31 mouse cellular contexts compared by ENCODE assay signal in genomic region chr6:34179007-34179406, GRCm38 (mm10). TPM values are rescaled to one million over a fixed set of nuclear protein-coding genes. Genes with fewer than 3 reads are reported as not detected.
DNase-seq lines count a peak whose midpoint lies in the region; ATAC-seq and TF ChIP-seq lines count a peak whose summit lies in the region.
"Had no signal": no experiment of that assay in that cellular context is flagged by ENCODE, and none has a peak within 500 bp of the region (broad histone marks: within the 10 kb centered on the region; RNA-seq: fewer than 3 reads in every experiment).

No protein-coding gene starts in this region.

- no peaks in the 10 kb centered on the region for H3K9me3 ChIP-seq in kidney, embryonic 14.5 days (ENCODE audit: control insufficient read depth, low read length)
- H3K9me3 ChIP-seq in kidney, embryonic 16.5 days (ENCODE audit: low read length), result peaks cover 6% of the 10 kb centered on the region; the same call in 1 of the 2 replicates
- H3K9me3 ChIP-seq in liver, postnatal 0 days (ENCODE audit: low read length), result no peaks in the 10 kb centered on the region; the same call in 1 of the 2 replicates
- H3K9me3 ChIP-seq in heart, embryonic 12.5 days (replicated peaks), result 0 out of 2 replicates have a peak, but pooled peaks cover 4% of the 10 kb centered on the region
- H3K9me3 ChIP-seq: embryonic facial prominence, embryonic 10.5 days; embryonic facial prominence, embryonic 15.5 days; forebrain, embryonic 12.5 days; heart, embryonic 13.5 days; hindbrain, embryonic 10.5 days; hindbrain, embryonic 15.5 days; limb, embryonic 10.5 days; limb, embryonic 15.5 days had no signal

- no peak for TF ChIP-seq POLR2A in thymus, adult 2 months (IDR thresholded peaks at IDR 0.05; ENCODE audit: control insufficient read depth, extremely low read depth, insufficient read depth, low read length, poor library complexity)

- 62% methylated on average over 3 of the region's 3 CpGs for WGBS in kidney, embryonic 14.5 days
- 68% methylated on average over 3 of the region's 3 CpGs for WGBS in kidney, embryonic 16.5 days
- WGBS in liver, postnatal 0 days (ENCODE audit: insufficient replicate concordance), result 63% methylated on average over 3 of the region's 3 CpGs
- 94% methylated on average over 3 of the region's 3 CpGs for WGBS in thymus, adult 2 months
- 83% methylated on average over 3 of the region's 3 CpGs for WGBS in heart, embryonic 12.5 days

- peak; percentile 84 for DNase-seq in kidney, adult 11 months
- DNase-seq in kidney, postnatal 36 days, result peak; percentile 69 to 92
- DNase-seq in liver, postnatal 0 days, result peak; percentile 26
- DNase-seq in thymus, adult 2 months, result no peak
- no peak for DNase-seq in spleen, postnatal 10 days (ENCODE audit: low spot score in 2 of 2)
- DNase-seq: adrenal gland, adult 8-10 months; cerebellum, adult 2 months; cerebellum, postnatal 14 days; forebrain, postnatal 0 days; gastrocnemius, postnatal 36 days; heart, adult 18-20 months; heart, postnatal 10 days; lung, embryonic 14.5 days; lung, postnatal 14 days; midbrain, embryonic 14.5 days; right cerebral cortex, postnatal 25 days; thymus, postnatal 36 days had no signal

- H3K9ac ChIP-seq in kidney, embryonic 14.5 days (ENCODE audit: low read depth, low read length), result no peak overlapping the region
- no peak overlapping the region for H3K9ac ChIP-seq in kidney, embryonic 16.5 days (replicated peaks; ENCODE audit: low read length)
- no peak overlapping the region for H3K9ac ChIP-seq in liver, postnatal 0 days (replicated peaks)
- no peak overlapping the region for H3K9ac ChIP-seq in heart, embryonic 12.5 days
- H3K9ac ChIP-seq: embryonic facial prominence, embryonic 15.5 days; forebrain, embryonic 12.5 days; forebrain, postnatal 0 days; heart, embryonic 13.5 days; hindbrain, embryonic 15.5 days; limb, embryonic 15.5 days; lung, embryonic 14.5 days; neural tube, embryonic 15.5 days had no signal

- no peak overlapping the region for H3K4me2 ChIP-seq in kidney, embryonic 14.5 days (replicated peaks; ENCODE audit: low read depth, low read length)
- no peak overlapping the region for H3K4me2 ChIP-seq in kidney, embryonic 16.5 days (replicated peaks; ENCODE audit: low read depth, low read length)
- no peak overlapping the region for H3K4me2 ChIP-seq in liver, postnatal 0 days (ENCODE audit: low read depth, low read length)
- H3K4me2 ChIP-seq in heart, embryonic 12.5 days, result no peak overlapping the region
- H3K4me2 ChIP-seq: embryonic facial prominence, embryonic 15.5 days; forebrain, embryonic 12.5 days; heart, embryonic 13.5 days; hindbrain, embryonic 15.5 days; limb, embryonic 15.5 days; lung, embryonic 14.5 days; neural tube, embryonic 15.5 days had no signal

- H3K27me3 ChIP-seq in kidney, embryonic 14.5 days (ENCODE audit: control insufficient read depth, insufficient read depth, low read length), result no peaks in the 10 kb centered on the region
- H3K27me3 ChIP-seq in kidney, embryonic 16.5 days (ENCODE audit: insufficient read depth, low read length), result no peaks in the 10 kb centered on the region
- no peaks in the 10 kb centered on the region for H3K27me3 ChIP-seq in liver, postnatal 0 days (ENCODE audit: insufficient read depth, low read length)
- no peaks in the 10 kb centered on the region for H3K27me3 ChIP-seq in thymus, adult 2 months (ENCODE audit: control insufficient read depth, insufficient read depth, low read length)
- no peaks in the 10 kb centered on the region for H3K27me3 ChIP-seq in heart, embryonic 12.5 days (replicated peaks)
- H3K27me3 ChIP-seq: CH12.LX; embryonic facial prominence, embryonic 15.5 days; forebrain, embryonic 12.5 days; heart, embryonic 13.5 days; hindbrain, embryonic 15.5 days; limb, embryonic 15.5 days; neural tube, embryonic 15.5 days had no signal

- H3K36me3 ChIP-seq in kidney, embryonic 14.5 days (ENCODE audit: control insufficient read depth, insufficient read depth, low read length), result no peaks in the 10 kb centered on the region
- no peaks in the 10 kb centered on the region for H3K36me3 ChIP-seq in kidney, embryonic 16.5 days (ENCODE audit: insufficient read depth, low read length)
- H3K36me3 ChIP-seq in liver, postnatal 0 days (replicated peaks; ENCODE audit: insufficient read depth, low read length), result no peaks in the 10 kb centered on the region
- no peaks in the 10 kb centered on the region for H3K36me3 ChIP-seq in thymus, adult 2 months (ENCODE audit: control insufficient read depth, insufficient read depth, low read length)
- no peaks in the 10 kb centered on the region for H3K36me3 ChIP-seq in heart, embryonic 12.5 days
- H3K36me3 ChIP-seq: embryonic facial prominence, embryonic 10.5 days; embryonic facial prominence, embryonic 15.5 days; forebrain, embryonic 12.5 days; heart, embryonic 13.5 days; hindbrain, embryonic 10.5 days; hindbrain, embryonic 15.5 days; limb, embryonic 10.5 days; limb, embryonic 15.5 days; neural tube, embryonic 15.5 days had no signal

- H3K4me3 ChIP-seq in kidney, embryonic 14.5 days (ENCODE audit: low read length), result no peak overlapping the region
- no peak overlapping the region for H3K4me3 ChIP-seq in kidney, embryonic 16.5 days (ENCODE audit: low read length)
- no peak overlapping the region for H3K4me3 ChIP-seq in liver, postnatal 0 days (ENCODE audit: low read depth, low read length)
- H3K4me3 ChIP-seq in thymus, adult 2 months (ENCODE audit: control insufficient read depth, insufficient read depth, low read length), result no peak overlapping the region
- H3K4me3 ChIP-seq in heart, embryonic 12.5 days, result no peak overlapping the region
- H3K4me3 ChIP-seq: embryonic facial prominence, embryonic 10.5 days; embryonic facial prominence, embryonic 15.5 days; forebrain, embryonic 12.5 days; heart, embryonic 13.5 days; hindbrain, embryonic 10.5 days; hindbrain, embryonic 15.5 days; limb, embryonic 10.5 days; limb, embryonic 15.5 days; neural tube, embryonic 15.5 days had no signal

- TF ChIP-seq CTCF in liver, postnatal 0 days (IDR thresholded peaks at IDR 0.05; ENCODE audit: low read depth), result no peak
- TF ChIP-seq CTCF in thymus, adult 2 months (IDR thresholded peaks at IDR 0.05; ENCODE audit: borderline replicate concordance, control insufficient read depth, extremely low read depth, insufficient read depth, low read length, poor library complexity), result no peak

- no peak for TF ChIP-seq EP300 in liver, postnatal 0 days (IDR thresholded peaks at IDR 0.05; ENCODE audit: low read depth)

- peaks cover 8% of the 10 kb centered on the region; the same call in 1 of the 2 replicates for H3K4me1 ChIP-seq in kidney, embryonic 14.5 days (ENCODE audit: control insufficient read depth, insufficient read depth, low read length)
- peaks cover 13% of the 10 kb centered on the region for H3K4me1 ChIP-seq in kidney, embryonic 16.5 days (ENCODE audit: insufficient read depth, low read length)
- H3K4me1 ChIP-seq in liver, postnatal 0 days (ENCODE audit: insufficient read depth), result peaks cover 27% of the 10 kb centered on the region
- H3K4me1 ChIP-seq in thymus, adult 2 months (replicated peaks; ENCODE audit: control insufficient read depth, insufficient read depth, low read length), result peaks cover 26% of the 10 kb centered on the region
- H3K4me1 ChIP-seq in heart, embryonic 12.5 days (replicated peaks), result peaks cover 10% of the 10 kb centered on the region

- no peak overlapping the region; the same call in 1 of the 2 replicates for H3K27ac ChIP-seq in kidney, embryonic 14.5 days (ENCODE audit: low read depth, low read length)
- H3K27ac ChIP-seq in kidney, embryonic 16.5 days (ENCODE audit: low read length), result peak overlapping the region; percentile 92
- no peak overlapping the region for H3K27ac ChIP-seq in liver, postnatal 0 days (ENCODE audit: low read depth)
- H3K27ac ChIP-seq in thymus, adult 2 months (ENCODE audit: control insufficient read depth, insufficient read depth, low read length), result no peak overlapping the region
- H3K27ac ChIP-seq in heart, embryonic 12.5 days (ENCODE audit: poor library complexity, severe bottlenecking), result no peak overlapping the region
- H3K27ac ChIP-seq: embryonic facial prominence, embryonic 10.5 days; embryonic facial prominence, embryonic 15.5 days; forebrain, embryonic 12.5 days; heart, embryonic 13.5 days; hindbrain, embryonic 10.5 days; hindbrain, embryonic 15.5 days; limb, embryonic 10.5 days; limb, embryonic 15.5 days; neural tube, embryonic 15.5 days had no signal

- no peak for ATAC-seq in kidney, embryonic 14.5 days (ENCODE audit: low FRiP score, low TSS enrichment)
- peak; percentile 50; the same call in 1 of the 2 replicates for ATAC-seq in kidney, embryonic 16.5 days (ENCODE audit: low FRiP score, low TSS enrichment)
- ATAC-seq in liver, postnatal 0 days, result no peak
- ATAC-seq in heart, embryonic 12.5 days (ENCODE audit: insufficient number of reproducible peaks, low FRiP score), result no peak
- ATAC-seq: forebrain, postnatal 0 days; inflammation-experienced regulatory T-cells, adult 6 months had no signal

RNA-seq across cellular contexts. Expression of gene Slc35b4, which starts 2.1 kb away (rescaled TPM):
- polyA plus RNA-seq in kidney, embryonic 14.5 days (2014; fragmentation: Nextera tagmentation; extraction: Ambion mirVana), result 28.4 and 64.8 TPM in 2 replicates
- 81.6 and 86.0 TPM in 2 replicates for polyA plus RNA-seq in kidney, embryonic 16.5 days (2015; fragmentation: Nextera tagmentation; extraction: Ambion mirVana)
- 13.4 and 15.6 TPM in 2 replicates for polyA plus RNA-seq in liver, postnatal 0 days (2015; fragmentation: Nextera tagmentation; extraction: Ambion mirVana)
- polyA plus RNA-seq in thymus, adult 2 months (2012; rRNA removed), result 49.6 and 50.3 TPM in 2 replicates
- 42.8 and 49.3 TPM in 2 replicates for polyA plus RNA-seq in heart, embryonic 12.5 days (2016; fragmentation: Nextera tagmentation; extraction: Ambion mirVana)

Comparison
In these comparisons a context has a peak if more than half of its experiments do, and no peak if none do; other contexts are left out.
1. DNase-seq: peak in kidney, adult 11 months (single experiment), kidney, postnatal 36 days (2 of 2) and liver, postnatal 0 days (single experiment); none in thymus, adult 2 months (single experiment) and spleen, postnatal 10 days (0 of 2).